Mouse (Mus musculus): ENCODE measurements at regions not wholly inside any gene's neighbourhood (a gene's known extent, or its start where the extent isn't known, plus 50 kb on each side); places are given as distances from the start of the nearest gene placed in this dataset.

GRCm38 (mm10) chr8:127771781-127772180, 586.6 kb upstream of the Nrp1 start:
- Histone ChIP-seq H3K4me3 (no peak overlapping the region), H3K27ac (no peak overlapping the region)
- TF ChIP-seq CTCF (conservative IDR thresholded peaks at IDR 0.05) = no peak
- no peak for DNase-seq (ENCODE audit: low spot score in 2 of 2)

GRCm38 (mm10) chr8:127772415-127772814, 586.0 kb upstream of the Nrp1 start:
- no peak for TF ChIP-seq CTCF (conservative IDR thresholded peaks at IDR 0.05)
- Histone ChIP-seq H3K27ac (no peak overlapping the region), H3K4me3 (no peak overlapping the region)
- DNase-seq (ENCODE audit: low spot score in 2 of 2) = no peak

- no peak for DNase-seq (ENCODE audit: low spot score in 2 of 2)
- no peak for TF ChIP-seq CTCF (conservative IDR thresholded peaks at IDR 0.05)
- no peak overlapping the region for H3K4me3 ChIP-seq
- H3K27ac ChIP-seq = no peak overlapping the region
These were observed 585.5 kb upstream of the Nrp1 start for GRCm38 (mm10) chr8:127772917-127773316.

GRCm38 (mm10) chr8:127774642-127775041, 583.8 kb upstream of the Nrp1 start:
- Histone ChIP-seq H3K4me3 (peak overlapping the region; percentile 1; the same call in 1 of the 2 replicates), H3K27ac (peak overlapping the region; percentile 84)
- peak; percentile 59 to 83 for DNase-seq (ENCODE audit: low spot score in 2 of 2)
- no peak for TF ChIP-seq CTCF (conservative IDR thresholded peaks at IDR 0.05)

- Histone ChIP-seq H3K27ac (peak overlapping the region; percentile 84), H3K4me3 (no peak overlapping the region; the same call in 1 of the 2 replicates)
- no peak for TF ChIP-seq CTCF (conservative IDR thresholded peaks at IDR 0.05)
- DNase-seq (ENCODE audit: low spot score in 2 of 2) = no peak
These were observed 583.2 kb upstream of the Nrp1 start for GRCm38 (mm10) chr8:127775160-127775559.

- no peak for TF ChIP-seq CTCF (conservative IDR thresholded peaks at IDR 0.05)
- Histone ChIP-seq H3K4me3 (no peak overlapping the region), H3K27ac (peak overlapping the region; percentile 84)
- no peak for DNase-seq (ENCODE audit: low spot score in 2 of 2)
These were observed 582.7 kb upstream of the Nrp1 start for GRCm38 (mm10) chr8:127775747-127776146.

- no peak overlapping the region for H3K4me3 ChIP-seq
- H3K27ac ChIP-seq = peak overlapping the region; percentile 73
- TF ChIP-seq CTCF (conservative IDR thresholded peaks at IDR 0.05) = no peak
- DNase-seq (ENCODE audit: low spot score in 2 of 2) = no peak
These were observed 579.9 kb upstream of the Nrp1 start for GRCm38 (mm10) chr8:127778352-127779020.

- DNase-seq (ENCODE audit: low spot score in 2 of 2) = no peak
- no peak for TF ChIP-seq CTCF (conservative IDR thresholded peaks at IDR 0.05)
- Histone ChIP-seq H3K27ac (peak overlapping the region; percentile 73), H3K4me3 (no peak overlapping the region)
These were observed 579.2 kb upstream of the Nrp1 start for GRCm38 (mm10) chr8:127779021-127779689.

- no peak overlapping the region for H3K27ac ChIP-seq
- no peak for DNase-seq (ENCODE audit: low spot score in 2 of 2)
- no peak overlapping the region for H3K4me3 ChIP-seq
- TF ChIP-seq CTCF (conservative IDR thresholded peaks at IDR 0.05) = no peak
These were observed 577.8 kb upstream of the Nrp1 start for GRCm38 (mm10) chr8:127780596-127780995.

- DNase-seq (ENCODE audit: low spot score in 2 of 2) = no peak
- H3K27ac ChIP-seq = no peak overlapping the region
- no peak overlapping the region for H3K4me3 ChIP-seq
- no peak for TF ChIP-seq CTCF (conservative IDR thresholded peaks at IDR 0.05)
These were observed 577.4 kb upstream of the Nrp1 start for GRCm38 (mm10) chr8:127781011-127781410.

GRCm38 (mm10) chr8:127792611-127793010, 565.8 kb upstream of the Nrp1 start:
- TF ChIP-seq CTCF (conservative IDR thresholded peaks at IDR 0.05) = no peak
- Histone ChIP-seq H3K4me3 (no peak overlapping the region), H3K27ac (no peak overlapping the region)
- no peak for DNase-seq (ENCODE audit: low spot score in 2 of 2)

GRCm38 (mm10) chr8:127799849-127800471, 558.4 kb upstream of the Nrp1 start:
- DNase-seq (ENCODE audit: low spot score in 2 of 2) = no peak
- Histone ChIP-seq H3K4me3 (no peak overlapping the region), H3K27ac (no peak overlapping the region)
- no peak for TF ChIP-seq CTCF (conservative IDR thresholded peaks at IDR 0.05)

GRCm38 (mm10) chr8:127802136-127802535, 556.3 kb upstream of the Nrp1 start:
- DNase-seq (ENCODE audit: low spot score in 2 of 2) = no peak
- Histone ChIP-seq H3K27ac (peak overlapping the region; percentile 43; the same call in 1 of the 2 replicates), H3K4me3 (no peak overlapping the region)
- no peak for TF ChIP-seq CTCF (conservative IDR thresholded peaks at IDR 0.05)
